Mouse (Mus musculus): ENCODE data around the gene Il7r.

Il7r gene

GRCm38 (mm10) chr15:9472167-9472566 is 57.8 kb downstream of the Il7r start:
- DNase-seq (ENCODE audit: low read depth, low spot score) = no peak

GRCm38 (mm10) chr15:9471053-9471685 is 58.8 kb downstream of the Il7r start:
- DNase-seq (ENCODE audit: low read depth, low spot score) = no peak

- no peak for DNase-seq (ENCODE audit: low read depth, low spot score)
These were observed 65.9 kb downstream of the Il7r start for GRCm38 (mm10) chr15:9464039-9464438.

GRCm38 (mm10) chr15:9463521-9464027 is 66.4 kb downstream of the Il7r start:
- no peak for DNase-seq (ENCODE audit: low read depth, low spot score)

All from forelimb bud, embryonic 11.5 days (tissue).